Mouse (Mus musculus): ENCODE results near the gene Gm5741. TPM values are rescaled to one million over a fixed set of nuclear protein-coding genes. Genes with fewer than 3 reads are reported as not detected.

The Gm5741 gene
- polyA plus RNA-seq, 1 experiment from 2014 or later, result 1.7 TPM

DNA sequence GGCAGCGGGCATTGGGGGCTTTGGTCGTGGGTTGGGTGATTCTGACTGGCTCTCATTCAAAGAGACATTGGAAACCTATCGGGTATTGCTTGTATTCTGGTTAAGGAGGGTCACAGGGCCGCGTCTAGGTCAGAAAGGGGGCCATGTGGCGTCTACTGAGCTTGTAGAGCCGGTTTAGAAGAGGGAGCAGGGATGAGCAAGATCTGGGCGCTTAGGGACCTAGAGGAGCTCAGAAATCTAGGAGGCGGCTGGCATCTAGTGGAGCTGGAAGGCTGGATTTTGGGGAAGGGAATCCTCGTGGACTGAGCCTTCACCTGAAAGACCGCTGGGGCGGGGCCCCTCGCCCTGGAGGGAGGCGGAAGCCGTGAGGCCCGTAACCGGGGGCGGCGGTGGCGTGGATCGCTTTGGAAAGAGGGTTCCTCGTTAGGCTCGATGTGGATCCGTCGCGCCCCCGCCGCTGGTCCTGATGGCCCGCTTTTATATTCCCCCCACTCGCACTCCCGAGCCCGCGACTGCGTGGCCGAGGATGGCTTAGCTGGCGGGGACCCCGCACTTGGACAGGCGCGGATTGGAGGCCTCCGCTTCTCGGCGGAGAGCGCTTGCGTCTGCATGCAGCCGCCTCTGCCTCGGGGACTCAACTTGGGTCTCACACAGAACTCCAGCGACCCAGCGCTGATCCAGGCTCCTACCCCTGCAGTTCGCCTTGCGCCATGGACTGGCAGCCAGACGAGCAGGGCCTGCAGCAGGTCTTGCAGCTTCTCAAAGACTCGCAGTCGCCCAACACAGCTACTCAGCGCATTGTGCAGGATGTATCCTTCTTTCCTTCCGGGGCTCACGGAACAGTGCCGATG is 29.9 kb downstream of the Gm5741 start:
- peak overlapping the region; percentile 98 for H3K4me2 ChIP-seq (ENCODE audit: low read length)
- no peaks in the 10 kb centered on the region for H3K9me3 ChIP-seq (replicated peaks; ENCODE audit: control insufficient read depth, low read length, poor library complexity, severe bottlenecking)
- peak; percentile 12; the same call in 1 of the 2 replicates for ATAC-seq
- H3K36me3 ChIP-seq (ENCODE audit: control insufficient read depth, insufficient read depth, low read length), result peaks cover 3% of the 10 kb centered on the region
- H3K9ac ChIP-seq (ENCODE audit: low read depth, low read length), result peak overlapping the region; percentile 81
- under 1% methylated on average over 57 of the region's 57 CpGs for WGBS
- H3K4me1 ChIP-seq (ENCODE audit: control insufficient read depth, insufficient read depth, low read length), result peaks cover 33% of the 10 kb centered on the region
- H3K27me3 ChIP-seq (ENCODE audit: control insufficient read depth, insufficient read depth, low read depth, low read length), result no peaks in the 10 kb centered on the region
- peak overlapping the region; percentile 55 for H3K4me3 ChIP-seq (ENCODE audit: low read depth, low read length)
- H3K27ac ChIP-seq (ENCODE audit: low read length), result peak overlapping the region; percentile 97

DNA sequence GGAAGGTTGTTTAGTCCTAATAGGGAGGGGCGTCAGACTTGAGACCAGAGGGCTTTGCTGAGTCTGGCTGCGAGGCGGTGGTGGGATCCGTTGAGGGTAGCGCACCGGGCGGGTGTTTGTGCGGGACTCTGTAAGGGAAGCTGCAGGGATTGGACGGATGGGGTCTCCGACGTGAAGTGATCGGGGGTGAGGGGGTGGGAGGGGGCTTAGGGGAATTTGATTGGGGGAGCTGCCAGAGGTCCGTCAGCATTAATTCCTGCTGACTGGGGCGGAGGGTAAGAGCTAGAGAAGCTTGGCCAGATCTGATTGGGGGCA is 30.5 kb downstream of the Gm5741 start:
- Histone ChIP-seq H3K27ac (ENCODE audit: low read length) (peak overlapping the region; percentile 97), H3K9ac (ENCODE audit: low read depth, low read length) (peak overlapping the region; percentile 81), H3K4me3 (ENCODE audit: low read depth, low read length) (peak overlapping the region; percentile 55), H3K9me3 (replicated peaks; ENCODE audit: control insufficient read depth, low read length, poor library complexity, severe bottlenecking) (no peaks in the 10 kb centered on the region), H3K4me1 (ENCODE audit: control insufficient read depth, insufficient read depth, low read length) (peaks cover 33% of the 10 kb centered on the region), H3K4me2 (ENCODE audit: low read length) (peak overlapping the region; percentile 98), H3K27me3 (ENCODE audit: control insufficient read depth, insufficient read depth, low read depth, low read length) (no peaks in the 10 kb centered on the region), H3K36me3 (ENCODE audit: control insufficient read depth, insufficient read depth, low read length) (peaks cover 7% of the 10 kb centered on the region)
- peak; percentile 69 for ATAC-seq
- 0% methylated on average over 14 of the region's 14 CpGs for WGBS

DNA sequence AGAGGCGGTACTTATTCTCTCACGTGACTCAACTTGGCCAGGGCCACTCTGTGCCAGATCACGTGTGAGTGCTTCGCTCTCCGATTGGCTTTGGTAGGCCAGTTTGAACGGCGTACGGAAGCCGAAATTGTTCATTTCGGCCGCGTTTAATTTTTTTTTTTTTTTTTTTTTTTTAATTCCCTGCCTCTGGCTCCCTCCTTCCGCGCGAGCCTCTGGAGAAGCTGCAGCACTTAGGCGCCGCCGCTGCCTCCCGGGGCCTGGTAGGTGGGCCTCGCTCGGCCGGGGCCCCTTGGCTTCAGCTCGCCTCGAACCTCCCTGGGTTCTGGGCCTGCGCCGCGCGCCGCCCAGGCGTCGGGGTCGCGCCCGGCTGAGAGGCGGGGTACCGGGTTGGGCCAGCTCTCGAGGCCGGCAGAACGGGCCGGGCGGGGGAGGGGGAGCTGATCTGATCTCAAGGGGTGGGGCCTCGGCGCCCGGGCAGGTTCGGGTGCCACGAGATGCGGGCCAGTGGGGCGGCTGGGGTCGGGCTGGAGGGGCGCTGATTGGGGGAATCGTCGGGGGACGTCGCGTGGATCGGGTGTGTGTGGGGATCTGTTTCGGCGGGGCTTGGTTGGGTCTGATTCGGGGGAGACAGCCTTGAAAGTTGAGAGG is 30.9 kb downstream of the Gm5741 start, which contains the start of gene Tnpo2:
Gene Tnpo2 (plus strand): TSS at position 198 of the 648 bp plus-strand sequence.
- peak within 1 kb of the TSS; percentile 81 for H3K9ac ChIP-seq (ENCODE audit: low read depth, low read length)
- H3K4me3 ChIP-seq (ENCODE audit: low read depth, low read length), result peak within 1 kb of the TSS; percentile 55
- H3K9me3 ChIP-seq (replicated peaks; ENCODE audit: control insufficient read depth, low read length, poor library complexity, severe bottlenecking), result no peaks in the 10 kb centered on the region
- peak within 1 kb of the TSS; percentile 98 for H3K4me2 ChIP-seq (ENCODE audit: low read length)
- peak within 1 kb of the TSS; percentile 97 for H3K27ac ChIP-seq (ENCODE audit: low read length)
- H3K27me3 ChIP-seq (ENCODE audit: control insufficient read depth, insufficient read depth, low read depth, low read length), result no peaks in the 10 kb centered on the region
- H3K36me3 ChIP-seq (ENCODE audit: control insufficient read depth, insufficient read depth, low read length), result peaks cover 8% of the 10 kb centered on the region
- WGBS, result under 1% methylated on average over 58 of the region's 59 CpGs
- ATAC-seq, result peak; percentile 88
- peaks cover 33% of the 10 kb centered on the region for H3K4me1 ChIP-seq (ENCODE audit: control insufficient read depth, insufficient read depth, low read length)

DNA sequence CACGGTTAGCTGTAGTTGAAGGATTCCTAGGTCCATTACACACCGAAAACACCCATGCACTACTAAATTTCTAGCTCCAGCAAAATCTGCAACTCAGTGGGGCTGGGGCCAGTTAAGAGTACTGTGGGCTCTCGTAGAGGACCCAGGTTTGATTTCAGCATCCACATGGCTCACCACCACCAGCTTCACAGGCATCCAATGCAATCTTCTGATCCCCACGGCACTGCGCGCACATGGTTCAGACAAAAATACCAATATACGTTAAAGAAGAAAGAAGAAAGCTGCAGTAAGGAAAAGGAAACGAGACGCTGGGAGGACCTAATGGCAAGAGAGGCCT is 31.4 kb downstream of the Gm5741 start:
- Histone ChIP-seq H3K27ac (ENCODE audit: low read length) (peak overlapping the region; percentile 82), H3K4me2 (ENCODE audit: low read length) (peak overlapping the region; percentile 61), H3K4me1 (ENCODE audit: control insufficient read depth, insufficient read depth, low read length) (peaks cover 33% of the 10 kb centered on the region), H3K27me3 (ENCODE audit: control insufficient read depth, insufficient read depth, low read depth, low read length) (no peaks in the 10 kb centered on the region), H3K9me3 (replicated peaks; ENCODE audit: control insufficient read depth, low read length, poor library complexity, severe bottlenecking) (no peaks in the 10 kb centered on the region), H3K4me3 (ENCODE audit: low read depth, low read length) (peak overlapping the region; percentile 55), H3K9ac (ENCODE audit: low read depth, low read length) (peak overlapping the region; percentile 70), H3K36me3 (ENCODE audit: control insufficient read depth, insufficient read depth, low read length) (peaks cover 10% of the 10 kb centered on the region)
- WGBS, result 0% methylated on average over 9 of the region's 9 CpGs
- ATAC-seq, result peak; percentile 37

DNA sequence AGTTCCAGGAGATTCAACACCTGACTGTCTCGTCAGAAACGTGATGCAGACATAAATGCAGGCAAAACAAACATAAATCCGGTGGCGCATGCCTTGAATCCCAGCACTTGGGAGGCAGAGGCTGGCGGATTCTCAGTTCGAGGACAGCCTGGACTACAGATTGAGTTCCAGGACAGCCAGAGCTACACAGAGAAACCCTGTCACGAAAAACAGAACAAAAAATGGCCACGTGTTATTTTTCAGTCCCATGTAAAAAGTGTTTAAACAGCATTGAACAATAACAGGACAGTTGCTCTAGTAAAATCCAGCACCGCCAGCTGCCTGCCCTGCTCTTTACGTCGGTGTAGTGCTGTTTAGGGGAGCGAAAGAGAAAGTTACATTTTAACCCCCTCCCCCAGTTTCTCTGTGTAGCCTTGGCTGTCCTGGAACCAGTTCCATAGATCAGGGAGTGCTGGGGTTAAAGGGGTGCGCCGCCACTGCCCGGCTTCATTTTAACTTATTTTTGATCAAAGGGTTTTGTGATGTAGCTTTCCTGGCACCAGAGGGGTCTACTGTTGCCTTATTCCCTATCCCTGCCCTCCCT is 32.0 kb downstream of the Gm5741 start:
- Histone ChIP-seq H3K4me1 (ENCODE audit: control insufficient read depth, insufficient read depth, low read length) (peaks cover 33% of the 10 kb centered on the region), H3K27me3 (ENCODE audit: control insufficient read depth, insufficient read depth, low read depth, low read length) (no peaks in the 10 kb centered on the region), H3K9me3 (replicated peaks; ENCODE audit: control insufficient read depth, low read length, poor library complexity, severe bottlenecking) (no peaks in the 10 kb centered on the region), H3K4me2 (ENCODE audit: low read length) (peak overlapping the region; percentile 61), H3K4me3 (ENCODE audit: low read depth, low read length) (peak overlapping the region; percentile 55), H3K36me3 (ENCODE audit: control insufficient read depth, insufficient read depth, low read length) (peaks cover 11% of the 10 kb centered on the region), H3K27ac (ENCODE audit: low read length) (peak overlapping the region; percentile 82), H3K9ac (ENCODE audit: low read depth, low read length) (peak overlapping the region; percentile 70)
- ATAC-seq, result peak; percentile 7; the same call in 1 of the 2 replicates
- 1% methylated on average over 15 of the region's 15 CpGs for WGBS

DNA sequence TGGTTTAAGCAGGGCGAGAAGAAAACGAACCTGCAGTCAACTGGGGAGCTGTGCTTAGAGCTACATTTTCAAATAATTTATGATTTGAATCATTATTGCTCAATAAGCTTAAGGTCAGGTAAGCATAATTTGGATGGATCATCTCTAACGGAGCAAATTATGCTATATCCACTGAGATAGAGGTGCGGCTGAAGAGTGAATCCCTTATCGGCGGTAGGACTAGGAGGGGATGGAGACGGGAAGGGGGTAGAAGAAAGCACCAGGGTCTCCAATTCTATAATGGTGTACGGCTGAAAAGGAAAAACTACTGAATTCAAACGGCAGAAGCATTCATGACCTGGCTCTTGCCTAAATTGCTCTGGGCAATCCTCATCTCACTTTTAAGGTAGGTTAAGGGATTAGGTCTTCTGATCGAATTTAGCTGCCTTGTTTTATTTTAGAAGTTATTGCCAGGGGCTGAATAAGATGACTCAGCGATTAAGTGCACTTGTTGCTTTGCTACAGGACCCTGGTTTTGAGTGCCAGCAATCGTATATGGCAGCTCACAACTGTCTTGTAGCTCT is 32.5 kb downstream of the Gm5741 start:
- Histone ChIP-seq H3K4me3 (ENCODE audit: low read depth, low read length) (peak overlapping the region; percentile 55), H3K9ac (ENCODE audit: low read depth, low read length) (no peak overlapping the region; the same call in 1 of the 2 replicates), H3K9me3 (replicated peaks; ENCODE audit: control insufficient read depth, low read length, poor library complexity, severe bottlenecking) (no peaks in the 10 kb centered on the region), H3K27ac (ENCODE audit: low read length) (no peak overlapping the region), H3K27me3 (ENCODE audit: control insufficient read depth, insufficient read depth, low read depth, low read length) (no peaks in the 10 kb centered on the region), H3K4me2 (ENCODE audit: low read length) (peak overlapping the region; percentile 61), H3K4me1 (ENCODE audit: control insufficient read depth, insufficient read depth, low read length) (peaks cover 33% of the 10 kb centered on the region), H3K36me3 (ENCODE audit: control insufficient read depth, insufficient read depth, low read length) (peaks cover 12% of the 10 kb centered on the region)
- WGBS, result 7% methylated on average over 12 of the region's 12 CpGs
- ATAC-seq, result no peak

DNA sequence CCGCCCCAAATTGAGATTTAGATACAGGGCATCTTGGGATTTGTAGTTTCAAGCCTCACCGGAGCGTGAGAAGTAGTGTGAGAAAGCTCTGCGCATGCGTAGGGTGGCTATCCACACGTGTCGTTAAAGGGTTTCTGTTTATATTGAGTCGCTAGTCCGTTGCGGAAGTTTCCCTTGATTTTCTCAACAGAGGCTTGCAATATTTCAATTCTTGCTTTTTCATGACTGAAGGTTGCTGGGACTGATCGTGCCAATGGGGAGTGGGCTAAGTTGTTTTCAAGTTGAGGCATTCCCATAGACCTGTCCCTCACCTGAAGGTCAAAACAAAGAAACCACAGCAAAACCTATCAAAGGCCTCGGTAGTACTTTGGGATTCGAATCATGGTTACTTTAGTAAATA is 33.0 kb downstream of the Gm5741 start:
- 3% methylated on average over 13 of the region's 13 CpGs for WGBS
- peak overlapping the region; percentile 30 for H3K4me3 ChIP-seq (ENCODE audit: low read depth, low read length)
- H3K27me3 ChIP-seq (ENCODE audit: control insufficient read depth, insufficient read depth, low read depth, low read length), result no peaks in the 10 kb centered on the region
- H3K4me2 ChIP-seq (ENCODE audit: low read length), result peak overlapping the region; percentile 61
- peaks cover 17% of the 10 kb centered on the region for H3K36me3 ChIP-seq (ENCODE audit: control insufficient read depth, insufficient read depth, low read length)
- no peak overlapping the region for H3K9ac ChIP-seq (ENCODE audit: low read depth, low read length)
- no peak for ATAC-seq
- H3K9me3 ChIP-seq (replicated peaks; ENCODE audit: control insufficient read depth, low read length, poor library complexity, severe bottlenecking), result no peaks in the 10 kb centered on the region
- H3K4me1 ChIP-seq (ENCODE audit: control insufficient read depth, insufficient read depth, low read length), result peaks cover 33% of the 10 kb centered on the region
- H3K27ac ChIP-seq (ENCODE audit: low read length), result no peak overlapping the region

DNA sequence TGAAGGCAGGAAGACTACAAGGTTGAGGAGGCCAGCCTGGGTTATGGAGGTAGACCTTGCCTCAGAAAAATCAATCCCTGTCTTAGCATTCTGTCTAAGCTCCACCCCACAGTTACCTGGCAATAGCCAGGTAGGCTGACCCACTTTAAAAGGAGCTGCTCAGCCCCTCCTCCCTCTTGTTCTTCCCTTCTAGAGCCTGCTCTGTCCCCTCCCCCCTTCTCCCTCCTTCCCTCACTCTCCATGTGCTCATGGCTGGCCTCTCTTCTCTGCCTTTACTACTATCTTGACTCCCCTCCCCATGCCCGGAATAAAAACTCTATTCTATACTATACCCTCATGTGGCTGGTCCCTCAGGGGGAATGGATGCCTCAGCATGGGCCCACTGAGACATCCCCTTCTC is 33.9 kb downstream of the Gm5741 start:
- 84% methylated on average over 1 of the region's 1 CpGs for WGBS
- Histone ChIP-seq H3K4me3 (ENCODE audit: low read depth, low read length) (no peak overlapping the region), H3K27ac (ENCODE audit: low read length) (no peak overlapping the region), H3K4me2 (ENCODE audit: low read length) (no peak overlapping the region), H3K9me3 (replicated peaks; ENCODE audit: control insufficient read depth, low read length, poor library complexity, severe bottlenecking) (no peaks in the 10 kb centered on the region), H3K9ac (ENCODE audit: low read depth, low read length) (no peak overlapping the region), H3K36me3 (ENCODE audit: control insufficient read depth, insufficient read depth, low read length) (peaks cover 18% of the 10 kb centered on the region), H3K4me1 (ENCODE audit: control insufficient read depth, insufficient read depth, low read length) (peaks cover 33% of the 10 kb centered on the region), H3K27me3 (ENCODE audit: control insufficient read depth, insufficient read depth, low read depth, low read length) (no peaks in the 10 kb centered on the region)
- ATAC-seq, result no peak

All from midbrain, embryonic 16.5 days (tissue).